Mouse (Mus musculus) MEL (cell line): ENCODE results near the gene Gns. TPM values are rescaled to one million over a fixed set of nuclear protein-coding genes. Genes with fewer than 3 reads are reported as not detected.

Source experiments
- DNase-seq: peaks from one replicate; pipeline ENCODE4 v3.0.0; 2011; ENCODE audit warnings: low read depth, low spot score
- H3K27ac ChIP-seq: 2 replicates; pipeline ENCODE4 v1.5.1; 2012; ENCODE audit warnings: low read depth, mild to moderate bottlenecking, control low read depth, low read length, moderate library complexity; ENCODE audit not compliant: control insufficient read depth
- H3K27me3 ChIP-seq, 2 experiments: fragments of 150-350 bp in 1 of 2; sonication (generic) in 1 of 2; 2 replicates each; pipeline ENCODE4 v1.6.1; 2012; ENCODE audit warnings: low read length in 2 of 2, mild to moderate bottlenecking in 2 of 2, improper control_type of control experiment in 1 of 2, moderate library complexity in 1 of 2; ENCODE audit not compliant: insufficient read depth in 2 of 2, control insufficient read depth in 1 of 2
- H3K36me3 ChIP-seq, 2 experiments: 2 replicates each; pipeline ENCODE4 v1.6.1; 2012 to 2014; ENCODE audit warnings: low read length in 2 of 2, improper control_type of control experiment in 1 of 2, inconsistent platforms in 1 of 2, mild to moderate bottlenecking in 1 of 2; ENCODE audit not compliant: insufficient read depth in 2 of 2, control insufficient read depth in 1 of 2
- H3K4me1 ChIP-seq, 2 experiments: fragments of 150-350 bp in 1 of 2; sonication (generic) in 1 of 2; 2 replicates each; pipeline ENCODE4 v1.6.1; 2012; ENCODE audit warnings: low read length in 2 of 2, improper control_type of control experiment in 1 of 2, mild to moderate bottlenecking in 1 of 2; ENCODE audit not compliant: insufficient read depth in 2 of 2, control insufficient read depth in 1 of 2
- H3K4me3 ChIP-seq, 2 experiments: fragments of 150-350 bp in 1 of 2; sonication (generic) in 1 of 2; 2 replicates each; pipeline ENCODE4 v1.5.1; 2012; ENCODE audit warnings: low read depth in 2 of 2, low read length in 2 of 2, mild to moderate bottlenecking in 2 of 2, moderate library complexity in 2 of 2, control low read depth in 1 of 2, improper control_type of control experiment in 1 of 2; ENCODE audit not compliant: control insufficient read depth in 1 of 2, insufficient read depth in 1 of 2
- H3K79me2 ChIP-seq: 2 replicates; pipeline ENCODE4 v1.6.1; 2012; ENCODE audit warnings: mild to moderate bottlenecking, low read length, moderate library complexity; ENCODE audit not compliant: control insufficient read depth, poor library complexity, insufficient read depth
- H3K9ac ChIP-seq: 2 replicates; pipeline ENCODE4 v1.6.1; 2012; ENCODE audit warnings: low read depth, mild to moderate bottlenecking, control low read depth, low read length, moderate library complexity; ENCODE audit not compliant: control insufficient read depth, poor library complexity, severe bottlenecking
- H3K9me3 ChIP-seq: fragments of 150-350 bp; sonication (generic); replicated peaks from 2 replicates; pipeline ENCODE4 v1.6.1; 2012; ENCODE audit warnings: mild to moderate bottlenecking, low read length, improper control_type of control experiment, moderate library complexity; ENCODE audit not compliant: insufficient read depth
- BHLHE40 ChIP-seq: IDR thresholded peaks from 2 replicates; pipeline ENCODE4 v1.6.1; 2012; ENCODE audit warnings: low read depth, mild to moderate bottlenecking, inconsistent platforms, low read length, improper control_type of control experiment, borderline replicate concordance
- CHD2 ChIP-seq: IDR thresholded peaks from 2 replicates; pipeline ENCODE4 v1.6.1; 2011; ENCODE audit warnings: low read length, improper control_type of control experiment
- CTCF ChIP-seq, 3 experiments: IDR thresholded peaks in 2 of 3; conservative IDR thresholded peaks in 1 of 3; 2 replicates each; pipeline ENCODE4 v1.5.1; 2011 to 2012; ENCODE audit warnings: low read length in 3 of 3, low read depth in 2 of 3, mild to moderate bottlenecking in 2 of 3, improper control_type of control experiment in 1 of 3, inconsistent platforms in 1 of 3, mixed read lengths in 1 of 3, moderate library complexity in 1 of 3; ENCODE audit not compliant: control insufficient read depth in 1 of 3, insufficient read depth in 1 of 3, poor library complexity in 1 of 3, severe bottlenecking in 1 of 3
- E2F4 ChIP-seq: IDR thresholded peaks from 2 replicates; pipeline ENCODE4 v1.6.1; 2011; ENCODE audit warnings: low read depth, low read length, improper control_type of control experiment, borderline replicate concordance
- ETS1 ChIP-seq: IDR thresholded peaks from 2 replicates; pipeline ENCODE4 v1.6.1; 2012; ENCODE audit warnings: low read depth, mild to moderate bottlenecking, inconsistent platforms, low read length, improper control_type of control experiment, moderate library complexity
- GABPA ChIP-seq: IDR thresholded peaks from 2 replicates; pipeline ENCODE4 v1.6.1; 2012; ENCODE audit warnings: low read depth, mild to moderate bottlenecking, inconsistent platforms, low read length, improper control_type of control experiment, moderate library complexity
- GATA1 ChIP-seq: IDR thresholded peaks from 2 replicates; pipeline ENCODE4 v1.6.1; 2011; ENCODE audit warnings: low read depth, low read length, improper control_type of control experiment
- MYC ChIP-seq: IDR thresholded peaks from 2 replicates; pipeline ENCODE4 v1.6.1; 2011; ENCODE audit warnings: low read depth, mild to moderate bottlenecking, low read length, improper control_type of control experiment, moderate library complexity
- NELFE ChIP-seq: IDR thresholded peaks from 2 replicates; pipeline ENCODE4 v1.6.1; 2011; ENCODE audit warnings: low read depth, low read length, improper control_type of control experiment
- POLR2AphosphoS5 ChIP-seq: IDR thresholded peaks from 2 replicates; pipeline ENCODE4 v1.6.1; 2012; ENCODE audit warnings: low read depth, borderline replicate concordance, mild to moderate bottlenecking, inconsistent platforms, low read length, moderate library complexity, mixed read lengths
- SMC3 ChIP-seq: IDR thresholded peaks from 2 replicates; pipeline ENCODE4 v1.6.1; 2011; ENCODE audit warnings: low read depth, low read length, improper control_type of control experiment
- TAL1 ChIP-seq: IDR thresholded peaks from 2 replicates; pipeline ENCODE4 v1.6.1; 2012; ENCODE audit warnings: mild to moderate bottlenecking, inconsistent platforms, low read length, moderate library complexity, mixed read lengths
- USF1 ChIP-seq: IDR thresholded peaks from 2 replicates; pipeline ENCODE4 v1.6.1; 2014; ENCODE audit warnings: low read depth, mild to moderate bottlenecking, inconsistent platforms, low read length, improper control_type of control experiment, moderate library complexity
- USF2 ChIP-seq, 2 experiments: IDR thresholded peaks; 2 replicates each; pipeline ENCODE4 v1.6.1; 2011 to 2012; ENCODE audit warnings: improper control_type of control experiment in 2 of 2, low read length in 2 of 2, borderline replicate concordance in 1 of 2, inconsistent platforms in 1 of 2, low read depth in 1 of 2, mild to moderate bottlenecking in 1 of 2; ENCODE audit not compliant: insufficient read depth in 1 of 2
- ZC3H11A ChIP-seq: IDR thresholded peaks from 2 replicates; pipeline ENCODE4 v1.6.1; 2012; ENCODE audit warnings: low read depth, mild to moderate bottlenecking, inconsistent platforms, low read length, improper control_type of control experiment
- ZKSCAN1 ChIP-seq: IDR thresholded peaks from 2 replicates; pipeline ENCODE4 v1.6.1; 2012; ENCODE audit warnings: low read depth, mild to moderate bottlenecking, inconsistent platforms, low read length, improper control_type of control experiment, moderate library complexity
- ZNF384 ChIP-seq: IDR thresholded peaks from 2 replicates; pipeline ENCODE4 v1.6.1; 2012; ENCODE audit warnings: low read depth, mild to moderate bottlenecking, inconsistent platforms, low read length, improper control_type of control experiment
- polyA plus RNA-seq, 2 experiments: library from polyadenylated mRNA; stranded (reverse) in 1 of 2; unstranded in 1 of 2; fragments of >175 nt in 1 of 2; fragments of >200 nt in 1 of 2; gene quantifications; 2 replicates each; pipeline versions ENCODE4 v1.2.1 to v1.2.4; 2012; ENCODE audit warnings: low replicate concordance in 2 of 2, low read depth in 1 of 2; ENCODE audit not compliant: insufficient read length in 2 of 2, insufficient read depth in 1 of 2, missing spikeins in 1 of 2
- total RNA-seq: library from RNA; depleted of rRNA; stranded (reverse); fragments of 300-350 nt; gene quantifications from 2 replicates; pipeline ENCODE4 v1.2.3, GENCODE M21; 2012

The Gns gene
- total and polyA plus RNA-seq, 3 experiments, result 33.1 to 33.6 TPM; not detected in 1

DNA sequence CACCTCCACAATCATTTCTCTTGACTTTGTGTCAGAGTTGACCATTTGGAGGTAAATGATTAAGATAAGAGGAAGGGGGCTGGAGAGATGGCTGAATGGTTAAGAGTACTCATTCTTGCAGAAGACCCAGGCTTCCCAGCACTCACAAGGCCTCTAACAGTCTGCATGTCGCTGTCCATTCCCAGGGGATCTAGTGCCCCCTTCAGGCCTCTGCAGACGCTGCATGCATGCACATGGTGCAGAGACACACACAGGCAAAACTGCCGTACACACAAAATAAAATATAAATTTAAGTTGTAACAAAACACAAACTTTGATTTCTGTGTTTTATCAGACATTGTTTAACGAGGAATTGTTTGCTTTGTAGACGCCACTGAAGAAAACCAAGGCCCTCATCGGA, 5.9 kb downstream of the Gns start:
- peaks cover 24% of the 10 kb centered on the region for H3K79me2 ChIP-seq
- no peaks in the 10 kb centered on the region for H3K27me3 ChIP-seq
- peaks cover 5 to 21% of the 10 kb centered on the region in 2 experiments for H3K36me3 ChIP-seq
- no peaks in the 10 kb centered on the region for H3K9me3 ChIP-seq
- no peak for DNase-seq
- no peak overlapping the region for H3K4me3 ChIP-seq
- no peak overlapping the region for H3K27ac ChIP-seq
- peaks cover 5 to 33% of the 10 kb centered on the region in 2 experiments; a peak in 3 of 4 replicates for H3K4me1 ChIP-seq
- no peak overlapping the region for H3K9ac ChIP-seq
- TF ChIP-seq CHD2 (no peak), GABPA (no peak), USF1 (no peak), CTCF (IDR thresholded peaks at IDR 0.05 in 2 of 3, conservative IDR thresholded peaks at IDR 0.05 in 1 of 3; ENCODE audit: control insufficient read depth in 1 of 3, insufficient read depth in 1 of 3, low read depth in 2 of 3, low read length in 3 of 3, poor library complexity in 1 of 3, severe bottlenecking in 1 of 3) (peak; percentile 40 to 63 (median 55)), GATA1 (no peak), ZNF384 (no peak), USF2 (IDR thresholded peaks at IDR 0.05; ENCODE audit: borderline replicate concordance in 1 of 2, insufficient read depth in 1 of 2, low read depth in 1 of 2, low read length in 2 of 2) (no peak), MYC (0 out of 2 replicates have a peak, but pooled peaks have one; percentile 28), SMC3 (no peak)

DNA sequence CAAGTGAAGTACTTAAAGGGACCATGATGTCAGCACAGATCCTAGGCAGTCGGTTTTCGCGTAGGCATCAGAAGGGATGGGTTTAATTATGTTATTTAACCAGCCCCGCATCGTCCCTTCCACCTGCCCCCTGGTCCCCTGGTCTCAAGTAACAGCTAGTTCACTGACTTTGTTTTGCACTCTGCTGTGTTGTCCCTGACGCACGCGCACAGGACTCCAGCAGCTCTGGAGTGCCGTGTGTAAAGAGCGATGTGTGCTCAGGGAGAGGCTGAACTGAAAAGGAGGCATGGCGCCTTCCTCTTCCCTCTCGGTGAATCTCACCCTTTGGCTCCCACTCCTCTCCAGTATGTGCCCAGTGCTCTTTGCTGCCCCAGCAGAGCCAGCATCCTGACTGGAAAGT, 9.1 kb downstream of the Gns start:
- Histone ChIP-seq H3K9me3 (no peaks in the 10 kb centered on the region), H3K79me2 (peaks cover 5% of the 10 kb centered on the region), H3K4me1 (peaks cover 5 to 24% of the 10 kb centered on the region in 2 experiments; a peak in 2 of 4 replicates), H3K36me3 (peaks cover 5 to 18% of the 10 kb centered on the region in 2 experiments), H3K27ac (peak overlapping the region; percentile 99), H3K4me3 (no peak overlapping the region), H3K27me3 (no peaks in the 10 kb centered on the region), H3K9ac (peak overlapping the region; percentile 81; the same call in 1 of the 2 replicates)
- DNase-seq, result no peak
- TF ChIP-seq ZC3H11A (no peak), NELFE (no peak), E2F4 (no peak), BHLHE40 (no peak), ZKSCAN1 (no peak), ETS1 (no peak), USF1 (no peak), POLR2AphosphoS5 (no peak), TAL1 (no peak)
